Mouse (Mus musculus): Measurements from ENCODE around the gene Pla2g4f.

DNA sequence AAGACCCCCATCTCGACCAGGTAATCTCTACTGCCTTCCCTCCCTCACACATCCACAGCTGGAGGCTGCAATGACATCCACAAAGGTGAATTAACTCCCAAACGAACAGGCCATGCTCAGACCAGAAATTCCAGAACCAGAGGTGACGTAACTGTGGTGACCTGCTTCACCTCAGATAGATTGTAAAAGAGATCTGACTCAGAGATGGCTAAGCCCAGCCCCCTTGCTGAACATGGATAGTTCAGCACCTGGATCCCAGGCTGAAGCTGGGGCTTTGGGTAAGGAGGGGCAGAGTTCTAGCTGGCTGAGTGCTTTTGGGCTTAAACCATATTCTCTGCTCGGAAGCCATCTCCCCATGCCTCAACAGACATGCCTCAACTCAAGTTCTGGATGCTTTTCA lies 1.1 kb upstream of the Pla2g4f start:
- TF ChIP-seq POLR2A (IDR thresholded peaks at IDR 0.05; ENCODE audit: insufficient read depth, low read depth, low read length): no peak
- TF ChIP-seq EP300 (IDR thresholded peaks at IDR 0.05; ENCODE audit: insufficient read depth, low read depth, low read length): no peak
